Mouse (Mus musculus) naive thymus-derived CD4-positive, alpha-beta T cell, adult 5 months (primary cell): ENCODE measurements around the gene Ambp. TPM values are rescaled to one million over a fixed set of nuclear protein-coding genes. Genes with fewer than 3 reads are reported as not detected.

Experiments
- polyA plus RNA-seq: library from polyadenylated mRNA; unstranded; fragments of 100-300 nt; shearing (Covaris generic); gene quantifications from one replicate; pipeline ENCODE4 v1.2.1, GENCODE M21; 2017

Ambp gene
- not detected for polyA plus RNA-seq

DNA sequence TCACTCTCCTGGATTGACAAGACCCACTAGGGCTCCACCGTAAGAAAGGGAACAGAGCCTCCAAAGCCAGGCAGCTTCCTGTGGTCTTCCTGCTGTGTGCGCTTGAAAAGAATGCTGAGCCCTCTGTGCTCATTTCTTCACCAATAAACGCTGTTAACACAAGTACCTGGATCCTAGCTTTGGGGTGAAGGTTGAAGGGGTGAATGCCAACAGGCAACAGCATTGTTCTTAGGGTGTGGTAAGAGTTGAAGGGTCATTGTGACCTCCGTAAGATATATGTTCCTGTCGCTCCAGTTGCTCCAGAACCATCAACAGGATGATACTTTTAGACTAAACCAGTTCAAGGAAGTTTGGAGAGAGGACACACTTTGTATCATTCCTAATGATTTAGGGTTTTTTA lies at the start of gene Ambp:
TSS of gene Ambp (minus strand) at position 101 of the 400 bp plus-strand sequence.

DNA sequence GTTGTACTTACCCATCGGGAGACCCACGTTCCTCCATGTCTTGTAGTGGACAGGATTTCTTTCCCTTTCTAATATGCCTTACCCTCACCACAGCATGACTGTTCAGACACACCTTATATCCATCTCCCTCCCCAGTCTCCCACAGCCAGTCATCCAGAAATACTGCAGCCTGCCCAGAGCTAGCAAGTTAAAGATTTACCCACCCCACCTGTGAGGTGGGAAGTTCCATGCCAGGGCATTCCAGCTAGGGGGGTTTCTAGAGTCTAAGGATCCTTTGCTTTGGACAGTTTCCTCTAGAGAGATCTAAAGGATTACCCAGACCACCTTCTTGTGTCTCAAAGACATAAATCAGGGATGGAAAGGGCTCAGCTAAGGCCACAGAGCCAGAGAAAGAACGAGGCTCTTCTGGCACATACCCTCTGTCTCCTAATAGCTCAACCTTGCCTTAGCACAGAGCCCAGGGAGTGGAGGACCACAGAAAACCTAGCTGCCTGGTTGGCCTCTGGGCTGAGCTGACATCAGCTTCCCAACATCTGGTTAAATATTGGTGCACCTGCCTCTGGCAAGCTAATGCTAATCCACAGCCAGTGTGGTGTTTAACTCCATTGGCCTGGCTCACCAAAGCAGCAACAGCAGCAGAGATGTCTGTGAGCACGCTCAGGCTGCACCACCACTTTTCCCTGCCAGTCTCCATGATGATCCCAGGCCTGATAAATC lies 17.5 kb upstream of the Ambp start, which contains the start of gene Kif12:
TSS of gene Kif12 (minus strand) at position 163 of the 717 bp plus-strand sequence.

Other genes starting within 250 kb of the Ambp start
- not detected for gene Zfp618, start 189.2 kb downstream of the Ambp start, polyA plus RNA-seq
- not detected for gene Kif12, start 17.3 kb upstream of the Ambp start, polyA plus RNA-seq
- gene Col27a1, start 59.2 kb upstream of the Ambp start, polyA plus RNA-seq = 0.50 TPM
- gene Orm1, start 189.8 kb upstream of the Ambp start, polyA plus RNA-seq = not detected
- gene Orm3, start 201.4 kb upstream of the Ambp start, polyA plus RNA-seq = not detected
- gene Orm2, start 207.7 kb upstream of the Ambp start, polyA plus RNA-seq = not detected
- 260 TPM for gene Akna, start 248.6 kb upstream of the Ambp start, polyA plus RNA-seq